Mouse (Mus musculus): Measurements from ENCODE around the gene Nrxn1.

Gene Nrxn1

GRCm38 (mm10) chr17:91093042-91093080 lies at the start of gene Nrxn1:
Gene Nrxn1 (minus strand): TSS chr17:91093071.
- no peak for DNase-seq (ENCODE audit: low spot score in 2 of 2)

- DNase-seq (ENCODE audit: low spot score in 2 of 2) = no peak
Observed at GRCm38 (mm10) chr17:91136859-91137258, 44.0 kb upstream of the Nrxn1 start.

DNA sequence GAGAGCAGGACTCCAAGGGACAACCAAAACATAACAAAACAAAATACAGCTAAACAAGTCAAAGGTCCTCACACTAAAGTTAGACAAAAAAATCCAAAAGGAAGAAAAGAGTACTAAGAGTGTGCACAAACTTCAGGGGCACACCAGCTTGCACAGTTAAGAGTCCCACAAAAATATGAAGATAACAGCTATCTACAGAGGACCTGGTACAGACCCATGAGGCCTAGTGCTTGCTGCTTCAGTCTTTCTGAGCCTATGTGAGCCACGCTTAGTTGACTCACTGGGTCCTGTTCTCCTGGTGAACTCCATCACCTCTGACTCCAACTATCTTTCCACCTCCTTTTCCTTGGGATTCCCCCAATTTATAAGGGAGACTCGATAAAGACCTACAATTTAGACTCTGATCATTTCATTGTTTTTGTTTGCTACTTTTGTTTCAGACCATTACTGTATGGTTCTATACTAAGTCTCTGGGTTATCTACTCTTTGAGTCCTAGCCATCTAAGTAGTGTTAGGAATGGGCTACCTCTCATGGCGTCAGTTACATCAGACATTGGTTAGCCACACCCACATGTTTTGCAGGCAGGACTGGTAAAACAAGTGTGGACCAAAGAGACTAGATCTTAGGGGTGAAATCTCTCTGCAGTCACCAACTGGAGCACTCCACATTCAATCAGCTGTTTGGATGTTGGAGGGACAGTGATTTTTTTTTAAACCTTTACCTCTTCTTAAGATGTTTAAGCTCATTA lies 20.2 kb upstream of the Nrxn1 start:
- no peak for DNase-seq (ENCODE audit: low spot score in 2 of 2)

- DNase-seq (ENCODE audit: low spot score in 2 of 2) = no peak
Observed at GRCm38 (mm10) chr17:91112085-91112484, 19.2 kb upstream of the Nrxn1 start.

GRCm38 (mm10) chr17:91093081-91093875 lies 407 bp upstream of the Nrxn1 start:
- no peak for DNase-seq (ENCODE audit: low spot score in 2 of 2)

DNA sequence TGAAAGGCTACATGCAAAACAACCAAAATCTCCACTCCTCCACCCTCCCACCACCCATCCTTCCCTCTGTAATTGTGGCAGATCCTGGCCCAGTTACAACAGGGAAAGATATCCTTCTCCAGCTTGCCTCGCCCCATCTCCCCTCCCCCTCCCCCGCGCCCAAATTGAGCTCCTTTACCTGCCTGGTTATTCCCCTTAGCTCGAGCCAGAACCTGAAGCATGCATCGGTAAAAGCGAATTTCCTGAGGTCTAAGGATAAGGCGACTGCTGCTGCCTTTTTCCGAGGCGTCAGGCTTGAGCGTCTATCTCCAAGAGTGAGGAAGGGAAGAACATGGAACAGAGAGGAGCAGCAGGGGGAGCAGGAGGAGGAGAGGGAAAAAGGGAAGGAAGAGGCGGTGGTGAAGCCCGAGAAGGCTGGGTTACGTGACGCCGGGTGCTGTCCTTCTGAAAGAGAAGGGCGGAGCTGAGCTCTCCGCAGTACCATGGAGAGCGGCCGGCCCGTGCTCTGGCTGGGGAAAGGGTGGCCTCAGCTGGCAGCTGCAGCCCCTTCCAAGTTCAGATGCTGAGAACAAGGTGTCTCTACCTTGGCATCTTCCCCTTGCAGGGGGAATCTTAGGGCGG lies 340 bp downstream of the Nrxn1 start:
- peak; percentile 41 to 56 for DNase-seq (ENCODE audit: low spot score in 2 of 2)

GRCm38 (mm10) chr17:91090631-91091030 lies 2.2 kb downstream of the Nrxn1 start:
- no peak for DNase-seq (ENCODE audit: low spot score in 2 of 2)

GRCm38 (mm10) chr17:91088991-91089390 lies 3.9 kb downstream of the Nrxn1 start:
- no peak for DNase-seq (ENCODE audit: low spot score in 2 of 2)

DNA sequence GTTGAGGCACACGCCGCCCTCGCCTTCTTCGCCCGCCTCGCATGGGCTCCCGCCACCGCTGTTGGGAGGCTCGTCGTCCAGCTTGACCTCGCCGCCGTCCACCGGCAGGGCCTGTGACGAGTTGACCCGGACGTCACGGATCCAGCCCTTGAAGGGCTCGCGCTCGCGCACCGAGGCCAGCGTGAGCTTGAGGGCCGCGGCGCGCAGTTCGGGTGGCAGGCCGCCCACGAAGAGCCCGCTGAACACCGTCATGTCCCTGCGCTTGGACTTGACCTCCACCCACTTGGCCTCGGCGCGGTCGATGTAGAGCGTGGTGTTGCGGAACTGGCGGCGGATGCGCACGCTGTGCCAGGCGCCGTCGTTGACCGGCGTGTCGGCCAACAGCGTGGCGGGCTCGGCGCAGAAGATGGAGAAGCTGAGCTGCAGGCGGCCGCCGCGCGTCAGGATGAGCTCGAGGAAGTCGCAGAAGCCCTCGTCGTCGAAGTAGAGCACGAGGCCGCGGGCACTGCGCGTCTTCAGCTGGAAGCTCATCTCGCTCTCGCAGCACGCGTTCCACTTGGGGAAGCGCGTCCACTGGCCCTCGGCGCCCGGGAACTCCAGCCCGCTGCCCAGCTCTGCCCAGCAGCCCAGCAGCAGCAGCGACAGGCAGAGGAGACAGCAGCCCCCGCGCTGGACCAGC lies 4.7 kb downstream of the Nrxn1 start:
- DNase-seq (ENCODE audit: low spot score in 2 of 2) = no peak

GRCm38 (mm10) chr17:91086412-91086811 lies 6.5 kb downstream of the Nrxn1 start:
- no peak for DNase-seq (ENCODE audit: low spot score in 2 of 2)

- DNase-seq (ENCODE audit: low spot score in 2 of 2) = no peak
Observed at GRCm38 (mm10) chr17:91085416-91085815, 7.5 kb downstream of the Nrxn1 start.

GRCm38 (mm10) chr17:91079096-91079495 lies 13.8 kb downstream of the Nrxn1 start:
- no peak for DNase-seq (ENCODE audit: low spot score in 2 of 2)

- DNase-seq (ENCODE audit: low spot score in 2 of 2) = no peak
Observed at GRCm38 (mm10) chr17:91074780-91075179, 18.1 kb downstream of the Nrxn1 start.

- DNase-seq (ENCODE audit: low spot score in 2 of 2) = no peak
Observed at GRCm38 (mm10) chr17:91033466-91033865, 59.4 kb downstream of the Nrxn1 start.

- DNase-seq (ENCODE audit: low spot score in 2 of 2) = no peak
Observed at GRCm38 (mm10) chr17:91025061-91025623, 67.7 kb downstream of the Nrxn1 start.

- DNase-seq (ENCODE audit: low spot score in 2 of 2) = no peak
Observed at GRCm38 (mm10) chr17:91007385-91008089, 85.3 kb downstream of the Nrxn1 start.

GRCm38 (mm10) chr17:91000389-91000788 lies 92.5 kb downstream of the Nrxn1 start:
- no peak for DNase-seq (ENCODE audit: low spot score in 2 of 2)

- no peak for DNase-seq (ENCODE audit: low spot score in 2 of 2)
Observed at GRCm38 (mm10) chr17:90999667-91000154, 93.2 kb downstream of the Nrxn1 start.

GRCm38 (mm10) chr17:90997714-90998113 lies 95.2 kb downstream of the Nrxn1 start:
- peak in 1 of 2 experiments; percentile 10 for DNase-seq (ENCODE audit: low spot score in 2 of 2)

GRCm38 (mm10) chr17:90995436-90995835 lies 97.4 kb downstream of the Nrxn1 start:
- DNase-seq (ENCODE audit: low spot score in 2 of 2) = no peak

- no peak for DNase-seq (ENCODE audit: low spot score in 2 of 2)
Observed at GRCm38 (mm10) chr17:90994247-90994646, 98.6 kb downstream of the Nrxn1 start.

DNA sequence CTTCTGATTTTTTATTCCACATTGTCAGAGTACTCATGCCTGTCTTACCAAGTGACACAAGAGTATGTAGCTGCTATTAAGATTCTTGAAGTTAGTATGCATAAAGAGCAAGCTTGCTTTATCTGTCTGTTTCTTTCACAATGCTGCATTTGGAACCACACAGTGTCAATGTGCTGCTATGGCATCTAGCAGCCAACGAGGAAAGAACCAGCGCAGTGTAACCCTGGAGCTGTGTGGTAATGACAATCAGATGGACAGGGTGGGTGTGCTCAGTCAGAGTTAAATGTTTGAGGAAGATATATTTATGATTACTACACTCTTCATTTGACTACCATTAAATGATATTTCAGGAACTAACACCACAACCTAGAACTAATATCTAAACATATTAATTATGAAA lies 102.1 kb downstream of the Nrxn1 start:
- no peak for DNase-seq (ENCODE audit: low spot score in 2 of 2)

All from urinary bladder, postnatal 36 days (tissue).